Mouse (Mus musculus) testis, postnatal 14 days (tissue): ENCODE results near the gene Adipor2.

ENCODE experiments used
- DNase-seq: peaks from one replicate; pipeline ENCODE4 v3.0.0; 2021; ENCODE audit warnings: low spot score

The Adipor2 gene

GRCm38 (mm10) chr6:119313096-119313495 lies 104.4 kb downstream of the Adipor2 start:
- no peak for DNase-seq

DNA sequence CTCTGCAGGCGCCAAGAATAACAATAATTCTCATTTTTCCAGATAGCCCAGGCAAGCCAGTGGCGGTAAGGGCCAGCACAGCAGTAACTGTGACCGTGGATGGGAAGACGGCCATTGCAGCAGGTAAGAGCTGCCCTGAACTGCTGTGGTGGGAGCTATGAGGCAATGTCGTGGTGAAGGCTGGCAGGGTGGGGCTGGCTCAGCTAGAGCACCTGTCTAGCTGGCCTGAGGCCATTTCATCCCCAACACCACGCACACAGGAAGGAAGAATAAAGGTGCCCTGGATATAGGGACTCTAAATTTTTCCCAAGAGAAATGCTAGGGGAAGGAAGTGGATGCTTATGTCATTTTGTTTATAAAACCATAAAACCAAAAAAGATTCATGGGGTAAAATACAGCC lies 105.1 kb downstream of the Adipor2 start:
- no peak for DNase-seq

DNA sequence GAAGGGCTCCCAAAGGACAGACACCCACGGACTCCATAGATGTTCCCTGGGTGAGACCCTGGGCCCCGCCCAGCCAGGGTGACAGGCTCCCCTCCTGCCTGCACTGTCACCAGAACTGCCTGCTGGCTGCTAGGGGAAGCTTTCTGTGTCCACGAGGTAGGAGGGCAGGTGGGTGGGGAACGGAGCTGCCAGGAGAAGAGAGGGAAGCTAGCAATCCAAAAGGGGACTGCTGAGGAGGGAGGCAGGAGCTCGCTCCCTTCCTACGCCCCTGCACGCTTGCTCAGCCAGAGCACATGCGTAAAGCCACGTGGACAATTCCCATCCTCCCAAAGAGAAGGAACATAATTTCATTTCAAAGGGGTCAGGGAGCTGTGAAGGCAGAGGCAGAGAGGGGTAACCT lies 107.3 kb downstream of the Adipor2 start:
- no peak for DNase-seq

DNA sequence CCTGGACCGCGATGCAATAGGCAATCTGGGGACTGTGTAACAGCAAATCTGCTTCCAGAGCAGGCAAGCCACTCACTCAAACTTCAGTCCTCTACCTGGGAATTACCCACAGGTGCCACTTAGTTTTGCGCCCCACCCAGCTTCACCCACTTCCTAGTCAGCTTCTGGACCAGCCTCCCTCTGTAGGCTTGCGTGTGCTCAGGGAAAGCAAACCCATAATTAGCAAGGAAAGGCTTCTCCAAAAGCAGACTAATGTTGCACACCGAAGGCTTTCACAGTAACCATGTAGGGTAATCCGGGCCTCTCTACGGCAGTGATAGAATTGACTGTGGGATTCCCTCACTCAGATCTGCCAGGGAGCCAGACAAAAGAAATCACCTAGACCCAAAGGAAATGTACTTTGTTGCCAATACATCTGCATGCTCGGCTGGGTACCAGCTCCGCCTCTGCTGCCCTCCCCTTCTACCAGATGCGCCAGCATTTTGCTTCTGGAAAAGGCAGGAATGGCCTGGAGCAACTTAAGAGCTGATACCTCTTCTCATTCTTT lies 109.6 kb downstream of the Adipor2 start:
- peak; percentile 50 for DNase-seq

DNA sequence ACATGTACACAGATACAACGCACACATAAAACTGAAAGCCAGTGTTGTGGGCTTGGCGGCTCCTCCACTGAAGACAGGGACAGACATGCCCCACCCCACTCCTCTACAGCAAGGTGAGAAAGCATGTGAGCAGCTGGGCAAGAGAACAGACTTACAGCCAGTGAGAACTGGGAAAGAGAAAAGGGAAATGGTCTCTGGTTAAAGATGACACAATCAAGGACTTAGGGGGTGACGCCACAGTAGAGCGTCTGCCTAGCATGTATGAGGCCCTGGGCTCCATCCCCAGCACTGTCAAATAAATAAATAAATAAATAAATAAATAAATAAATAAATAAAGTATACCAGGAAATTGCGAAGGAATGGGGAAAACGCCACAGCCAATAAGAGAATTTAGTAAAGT lies 114.2 kb downstream of the Adipor2 start:
- DNase-seq: no peak
